Mouse (Mus musculus) urinary bladder, adult 2 months (tissue): ENCODE measurements around the gene Ogdh. TPM values are rescaled to one million over a fixed set of nuclear protein-coding genes. Genes with fewer than 3 reads are reported as not detected.

Source experiments
- DNase-seq: peaks from one replicate; pipeline ENCODE4 v3.0.0; 2022; ENCODE audit warnings: low spot score
- polyA plus RNA-seq: library from polyadenylated mRNA; depleted of rRNA; stranded (reverse); fragments of >200 nt; gene quantifications from 2 replicates; pipeline ENCODE4 v1.2.3, GENCODE M21; 2012

The Ogdh gene
- polyA plus RNA-seq, 1 experiment = 94.0 TPM

- DNase-seq = no peak
Observed at GRCm38 (mm10) chr11:6294632-6295031, 3.2 kb downstream of the Ogdh start.

GRCm38 (mm10) chr11:6296077-6296476, 4.6 kb downstream of the Ogdh start:
- no peak for DNase-seq

- no peak for DNase-seq
Observed at GRCm38 (mm10) chr11:6299435-6299834, 8.0 kb downstream of the Ogdh start.

- DNase-seq = no peak
Observed at GRCm38 (mm10) chr11:6302793-6303192, 11.4 kb downstream of the Ogdh start.

- DNase-seq = no peak
Observed at GRCm38 (mm10) chr11:6305943-6306430, 14.6 kb downstream of the Ogdh start.

- no peak for DNase-seq
Observed at GRCm38 (mm10) chr11:6308181-6308580, 16.7 kb downstream of the Ogdh start.

GRCm38 (mm10) chr11:6313874-6314406, 22.5 kb downstream of the Ogdh start:
- DNase-seq = no peak

- DNase-seq = no peak
Observed at GRCm38 (mm10) chr11:6316821-6317220, 25.4 kb downstream of the Ogdh start.

- DNase-seq = no peak
Observed at GRCm38 (mm10) chr11:6318559-6318958, 27.1 kb downstream of the Ogdh start.

GRCm38 (mm10) chr11:6319374-6319773, 27.9 kb downstream of the Ogdh start:
- no peak for DNase-seq

GRCm38 (mm10) chr11:6322086-6322485, 30.7 kb downstream of the Ogdh start:
- no peak for DNase-seq

GRCm38 (mm10) chr11:6323348-6323747, 31.9 kb downstream of the Ogdh start:
- DNase-seq = no peak

GRCm38 (mm10) chr11:6331256-6331655, 39.8 kb downstream of the Ogdh start:
- DNase-seq = no peak

GRCm38 (mm10) chr11:6332606-6333005, 41.2 kb downstream of the Ogdh start:
- no peak for DNase-seq

- no peak for DNase-seq
Observed at GRCm38 (mm10) chr11:6333403-6333802, 42.0 kb downstream of the Ogdh start.

- no peak for DNase-seq
Observed at GRCm38 (mm10) chr11:6335321-6335720, 43.9 kb downstream of the Ogdh start.

- DNase-seq = no peak
Observed at GRCm38 (mm10) chr11:6336689-6337088, 45.3 kb downstream of the Ogdh start.

GRCm38 (mm10) chr11:6345956-6346355, 54.5 kb downstream of the Ogdh start:
- DNase-seq = no peak

- DNase-seq = no peak
Observed at GRCm38 (mm10) chr11:6346966-6347365, 55.5 kb downstream of the Ogdh start.

- DNase-seq = no peak
Observed at GRCm38 (mm10) chr11:6348681-6349200, 57.3 kb downstream of the Ogdh start.

- no peak for DNase-seq
Observed at GRCm38 (mm10) chr11:6349586-6349985, 58.2 kb downstream of the Ogdh start.

- DNase-seq = no peak
Observed at GRCm38 (mm10) chr11:6355106-6355505, 63.7 kb downstream of the Ogdh start.

- DNase-seq = no peak
Observed at GRCm38 (mm10) chr11:6364581-6365275, 73.3 kb downstream of the Ogdh start.
